In the genomic region with DNA sequence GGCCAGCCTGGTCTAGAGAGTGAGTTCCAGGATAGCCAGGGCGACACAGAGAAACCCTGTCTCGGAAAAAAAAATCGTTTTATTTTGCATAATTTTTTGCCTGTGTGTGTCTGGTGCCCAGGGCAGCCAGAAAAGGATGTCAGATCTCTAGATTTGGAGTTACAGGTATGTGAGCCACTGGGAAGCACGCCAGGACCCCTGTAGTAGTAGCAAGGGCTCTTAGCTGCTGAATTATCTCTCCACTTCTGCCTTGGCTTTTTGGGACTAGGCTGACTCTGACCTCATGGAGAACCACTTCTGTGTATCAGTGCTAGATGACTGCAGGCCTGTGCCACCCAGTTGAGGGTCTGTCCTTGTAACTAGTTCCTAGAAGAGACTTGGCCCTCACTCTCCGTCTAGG, we compare ENCODE assay signal across 16 mouse cellular contexts. TPM values are rescaled to one million over a fixed set of nuclear protein-coding genes. Genes with fewer than 3 reads are reported as not detected.
"Had no signal": no experiment of that assay in that cellular context is flagged by ENCODE, and none has a peak within 500 bp of the region (broad histone marks: within the 10 kb centered on the region; RNA-seq: fewer than 3 reads in every experiment).

No protein-coding gene starts in this region.

- H3K27me3 ChIP-seq: limb, embryonic 15.5 days; liver, embryonic 12.5 days; neural tube, embryonic 15.5 days had no signal

- H3K9me3 ChIP-seq: limb, embryonic 15.5 days; liver, embryonic 12.5 days; midbrain, embryonic 10.5 days; neural tube, embryonic 15.5 days had no signal

- H3K27ac ChIP-seq: left cerebral cortex, adult 2 months; midbrain, embryonic 10.5 days; neural tube, embryonic 15.5 days had no signal

- DNase-seq: kidney, postnatal 25 days; lung, embryonic 14.5 days; lung, postnatal 10 days; lung, postnatal 4 days; midbrain, embryonic 14.5 days; right cerebral cortex, adult 18-20 months; right cerebral cortex, postnatal 25 days; thymus, adult 18-20 months; thymus, postnatal 25 days had no signal

- H3K9ac ChIP-seq: limb, embryonic 15.5 days; liver, embryonic 12.5 days; lung, embryonic 14.5 days; neural tube, embryonic 15.5 days had no signal

- ATAC-seq: liver, embryonic 12.5 days had no signal

- H3K4me3 ChIP-seq: left cerebral cortex, adult 2 months; limb, embryonic 15.5 days; liver, embryonic 12.5 days; midbrain, embryonic 10.5 days; myocyte; neural tube, embryonic 15.5 days had no signal

- H3K4me2 ChIP-seq: limb, embryonic 15.5 days; liver, embryonic 12.5 days; lung, embryonic 14.5 days; neural tube, embryonic 15.5 days had no signal

- H3K36me3 ChIP-seq: limb, embryonic 15.5 days; liver, embryonic 12.5 days; midbrain, embryonic 10.5 days; neural tube, embryonic 15.5 days had no signal

RNA-seq across cellular contexts. Expression of a gene that starts 20.3 kb away (rescaled TPM):
- total RNA-seq: megakaryocyte, adult 5-6 weeks had no signal
